Mouse (Mus musculus) ES-E14 (cell line): Measurements from ENCODE around the gene Rbl1. TPM values are rescaled to one million over a fixed set of nuclear protein-coding genes. Genes with fewer than 3 reads are reported as not detected.

Experiments
- DNase-seq: peaks from one replicate; pipeline ENCODE4 v3.0.0-alpha.2; 2013; ENCODE audit warnings: low read depth, low spot score
- H3K27ac ChIP-seq: 2 replicates; pipeline ENCODE4 v1.5.1; 2012; ENCODE audit warnings: low read depth, mild to moderate bottlenecking, low read length, moderate library complexity, mixed read lengths; ENCODE audit not compliant: poor library complexity, insufficient read depth, severe bottlenecking
- H3K36me3 ChIP-seq: 2 replicates; pipeline ENCODE4 v1.6.1; 2012; ENCODE audit warnings: mild to moderate bottlenecking, low read length, moderate library complexity, mixed read lengths; ENCODE audit not compliant: control insufficient read depth, poor library complexity, insufficient read depth, severe bottlenecking
- H3K4me1 ChIP-seq, 2 experiments: fragments of 150-350 bp in 1 of 2; sonication (generic) in 1 of 2; 2 replicates each; pipeline ENCODE4 v1.6.1; 2012; ENCODE audit warnings: low read length in 2 of 2, mild to moderate bottlenecking in 1 of 2, mixed read lengths in 1 of 2; ENCODE audit not compliant: control insufficient read depth in 2 of 2, insufficient read depth in 2 of 2, poor library complexity in 1 of 2
- H3K4me3 ChIP-seq, 2 experiments: fragments of 150-350 bp in 1 of 2; sonication (generic) in 1 of 2; 2 replicates each; pipeline ENCODE4 v1.5.1; 2012; ENCODE audit warnings: low read length in 2 of 2, low read depth in 1 of 2, mild to moderate bottlenecking in 1 of 2, mixed read lengths in 1 of 2; ENCODE audit not compliant: insufficient read depth in 1 of 2, poor library complexity in 1 of 2, severe bottlenecking in 1 of 2
- H3K9ac ChIP-seq: 2 replicates; pipeline ENCODE4 v1.6.1; 2012; ENCODE audit warnings: low read depth, mild to moderate bottlenecking, low read length, mixed read lengths; ENCODE audit not compliant: poor library complexity, insufficient read depth, severe bottlenecking
- H3K9me3 ChIP-seq: fragments of 150-350 bp; sonication (generic); 2 replicates; pipeline ENCODE4 v1.6.1; 2012; ENCODE audit warnings: low read depth, mild to moderate bottlenecking, low read length; ENCODE audit not compliant: control insufficient read depth, insufficient read depth
- CHD2 ChIP-seq: IDR thresholded peaks from 2 replicates; pipeline ENCODE4 v1.6.1; 2014; ENCODE audit warnings: mild to moderate bottlenecking, low read depth, low read length, inconsistent platforms
- HCFC1 ChIP-seq: IDR thresholded peaks from 2 replicates; pipeline ENCODE4 v1.6.1; 2012; ENCODE audit warnings: low read length, inconsistent platforms, borderline replicate concordance; ENCODE audit not compliant: insufficient read depth
- MAFK ChIP-seq: IDR thresholded peaks from 2 replicates; pipeline ENCODE4 v1.6.1; 2014; ENCODE audit warnings: mild to moderate bottlenecking, low read depth, low read length, inconsistent platforms; ENCODE audit not compliant: insufficient read depth
- ZC3H11A ChIP-seq: IDR thresholded peaks from 2 replicates; pipeline ENCODE4 v1.6.1; 2012; ENCODE audit warnings: low read depth, mild to moderate bottlenecking, inconsistent platforms, low read length, borderline replicate concordance
- ZNF384 ChIP-seq: IDR thresholded peaks from 2 replicates; pipeline ENCODE4 v1.6.1; 2012; ENCODE audit warnings: low read depth, low read length, inconsistent platforms
- in situ Hi-C, 2 experiments: fragments of 600-800 bp; cut with MboI; formaldehyde crosslinking; loops; one replicate each; pipeline ENCODE4 v1.15.1; 2025; ENCODE audit warnings: low sequenced_read_pairs in 2 of 2, inconsistent platforms in 1 of 2; ENCODE audit not compliant: unreplicated experiment in 2 of 2
- total RNA-seq: library from RNA; depleted of rRNA; stranded (reverse); fragments of 300-350 nt; gene quantifications from 2 replicates; pipeline ENCODE4 v1.2.3, GENCODE M21; 2012

The Rbl1 gene
- total RNA-seq, 1 experiment = 10.5 TPM

- peak within 1 kb of the TSS; percentile 81 for H3K9ac ChIP-seq
- no peaks in the 10 kb centered on the region; a peak in 1 of 4 replicates for H3K4me1 ChIP-seq
- DNase-seq = peak; percentile 86
- in situ Hi-C loops = no loop called here
- H3K36me3 ChIP-seq = no peaks in the 10 kb centered on the region
- no peak within 1 kb of the TSS for H3K27ac ChIP-seq
- H3K4me3 ChIP-seq = peak within 1 kb of the TSS; percentile 83 to 85
- no peaks in the 10 kb centered on the region for H3K9me3 ChIP-seq
- no peak for TF ChIP-seq ZNF384
- TF ChIP-seq HCFC1 = no peak
- TF ChIP-seq MAFK = no peak
- TF ChIP-seq CHD2 = no peak
- no peak for TF ChIP-seq ZC3H11A
These were observed 69.3 kb downstream of the Rbl1 start, which contains the start of gene Samhd1 for GRCm38 (mm10) chr2:157135014-157135413. Samhd1 (minus strand) TSS chr2:157135265.

GRCm38 (mm10) chr2:157134479-157134931 is 69.8 kb downstream of the Rbl1 start:
- DNase-seq = no peak
- Histone ChIP-seq H3K9me3 (no peaks in the 10 kb centered on the region), H3K4me3 (peak overlapping the region; percentile 83 to 85), H3K9ac (peak overlapping the region; percentile 81), H3K4me1 (no peaks in the 10 kb centered on the region; a peak in 1 of 4 replicates), H3K36me3 (no peaks in the 10 kb centered on the region), H3K27ac (no peak overlapping the region)
- in situ Hi-C loops = no loop called here
- TF ChIP-seq ZC3H11A (0 out of 2 replicates have a peak, but pooled peaks have one; percentile 2), MAFK (no peak), HCFC1 (no peak), ZNF384 (no peak), CHD2 (no peak)

GRCm38 (mm10) chr2:157133769-157134478 is 70.4 kb downstream of the Rbl1 start:
- TF ChIP-seq ZNF384 (peak; percentile 94), CHD2 (no peak), HCFC1 (no peak)
- in situ Hi-C loops = no loop called here
- Histone ChIP-seq H3K27ac (no peak overlapping the region), H3K9me3 (no peaks in the 10 kb centered on the region), H3K4me3 (peak overlapping the region; percentile 83 to 85), H3K4me1 (no peaks in the 10 kb centered on the region; a peak in 1 of 4 replicates), H3K36me3 (no peaks in the 10 kb centered on the region), H3K9ac (peak overlapping the region; percentile 81)
- DNase-seq = no peak

GRCm38 (mm10) chr2:157132686-157133540 is 71.4 kb downstream of the Rbl1 start:
- DNase-seq = no peak
- in situ Hi-C loops = no loop called here
- TF ChIP-seq HCFC1 = no peak
- TF ChIP-seq ZC3H11A = no peak
- TF ChIP-seq CHD2 = no peak
- TF ChIP-seq MAFK = no peak
- TF ChIP-seq ZNF384 = no peak
- no peaks in the 10 kb centered on the region; a peak in 1 of 4 replicates for H3K4me1 ChIP-seq
- no peak overlapping the region for H3K4me3 ChIP-seq
- no peaks in the 10 kb centered on the region for H3K36me3 ChIP-seq
- H3K9me3 ChIP-seq = no peaks in the 10 kb centered on the region
- H3K27ac ChIP-seq = no peak overlapping the region
- H3K9ac ChIP-seq = no peak overlapping the region
